Mouse (Mus musculus): ENCODE results near the gene Nodal. TPM values are rescaled to one million over a fixed set of nuclear protein-coding genes. Genes with fewer than 3 reads are reported as not detected.

Nodal gene
- polyA plus RNA-seq, 1 experiment from 2014 or later = not detected

- Histone ChIP-seq H3K36me3 (replicated peaks) (no peaks in the 10 kb centered on the region), H3K4me3 (no peak overlapping the region), H3K9me3 (no peaks in the 10 kb centered on the region), H3K27me3 (replicated peaks; ENCODE audit: low read depth, poor library complexity, severe bottlenecking) (peaks cover 70% of the 10 kb centered on the region), H3K27ac (replicated peaks) (no peak overlapping the region), H3K4me1 (peaks cover 32% of the 10 kb centered on the region)
- WGBS = 67% methylated on average over 4 of the region's 4 CpGs
- DNase-seq (ENCODE audit: low spot score) = no peak
These were observed 2.2 kb downstream of the Nodal start for GRCm38 (mm10) chr10:61420011-61420410.

- H3K27ac ChIP-seq (replicated peaks) = no peak overlapping the region
- no peaks in the 10 kb centered on the region for H3K36me3 ChIP-seq (replicated peaks)
- WGBS = 86% methylated on average over 12 of the region's 12 CpGs
- H3K9me3 ChIP-seq = no peaks in the 10 kb centered on the region
- peaks cover 30% of the 10 kb centered on the region for H3K4me1 ChIP-seq
- H3K27me3 ChIP-seq (replicated peaks; ENCODE audit: low read depth, poor library complexity, severe bottlenecking) = peaks cover 41% of the 10 kb centered on the region
- no peak for DNase-seq (ENCODE audit: low spot score)
- no peak overlapping the region for H3K4me3 ChIP-seq
These were observed 5.1 kb downstream of the Nodal start for GRCm38 (mm10) chr10:61422861-61423260.

- no peak overlapping the region for H3K4me3 ChIP-seq
- H3K36me3 ChIP-seq (replicated peaks) = 0 out of 2 replicates have a peak, but pooled peaks cover 2% of the 10 kb centered on the region
- H3K27ac ChIP-seq (replicated peaks) = no peak overlapping the region
- WGBS = 39% methylated on average over 10 of the region's 10 CpGs
- peaks cover 26% of the 10 kb centered on the region for H3K4me1 ChIP-seq
- DNase-seq (ENCODE audit: low spot score) = no peak
- peaks cover 37% of the 10 kb centered on the region for H3K27me3 ChIP-seq (replicated peaks; ENCODE audit: low read depth, poor library complexity, severe bottlenecking)
- no peaks in the 10 kb centered on the region for H3K9me3 ChIP-seq
These were observed 5.5 kb downstream of the Nodal start for GRCm38 (mm10) chr10:61423289-61423688.

GRCm38 (mm10) chr10:61424500-61424899 lies 6.7 kb downstream of the Nodal start:
- 44% methylated on average over 7 of the region's 7 CpGs for WGBS
- DNase-seq (ENCODE audit: low spot score) = no peak
- H3K4me3 ChIP-seq = no peak overlapping the region
- H3K36me3 ChIP-seq (replicated peaks) = peaks cover 13% of the 10 kb centered on the region
- H3K27ac ChIP-seq (replicated peaks) = no peak overlapping the region
- no peaks in the 10 kb centered on the region for H3K9me3 ChIP-seq
- H3K4me1 ChIP-seq = peaks cover 15% of the 10 kb centered on the region
- H3K27me3 ChIP-seq (replicated peaks; ENCODE audit: low read depth, poor library complexity, severe bottlenecking) = peaks cover 25% of the 10 kb centered on the region

GRCm38 (mm10) chr10:61425047-61425446 lies 7.3 kb downstream of the Nodal start:
- no peaks in the 10 kb centered on the region for H3K9me3 ChIP-seq
- peaks cover 19% of the 10 kb centered on the region for H3K27me3 ChIP-seq (replicated peaks; ENCODE audit: low read depth, poor library complexity, severe bottlenecking)
- WGBS = 72% methylated on average over 2 of the region's 2 CpGs
- no peak for DNase-seq (ENCODE audit: low spot score)
- H3K36me3 ChIP-seq (replicated peaks) = peaks cover 19% of the 10 kb centered on the region
- no peak overlapping the region for H3K27ac ChIP-seq (replicated peaks)
- H3K4me1 ChIP-seq = peaks cover 15% of the 10 kb centered on the region
- no peak overlapping the region for H3K4me3 ChIP-seq

GRCm38 (mm10) chr10:61426251-61426757 lies 8.5 kb downstream of the Nodal start:
- Histone ChIP-seq H3K9me3 (no peaks in the 10 kb centered on the region), H3K27ac (replicated peaks) (no peak overlapping the region), H3K36me3 (replicated peaks) (peaks cover 31% of the 10 kb centered on the region), H3K4me3 (no peak overlapping the region), H3K27me3 (replicated peaks; ENCODE audit: low read depth, poor library complexity, severe bottlenecking) (peaks cover 7% of the 10 kb centered on the region), H3K4me1 (peaks cover 15% of the 10 kb centered on the region)
- 65% methylated on average over 2 of the region's 2 CpGs for WGBS
- DNase-seq (ENCODE audit: low spot score) = no peak

- DNase-seq (ENCODE audit: low spot score) = no peak
- Histone ChIP-seq H3K27ac (replicated peaks) (no peak overlapping the region), H3K4me3 (no peak overlapping the region), H3K27me3 (replicated peaks; ENCODE audit: low read depth, poor library complexity, severe bottlenecking) (0 out of 2 replicates have a peak, but pooled peaks cover 4% of the 10 kb centered on the region), H3K9me3 (no peaks in the 10 kb centered on the region), H3K4me1 (peaks cover 14% of the 10 kb centered on the region), H3K36me3 (replicated peaks) (peaks cover 48% of the 10 kb centered on the region)
- WGBS = 89% methylated on average over 6 of the region's 6 CpGs
These were observed 10.2 kb downstream of the Nodal start for GRCm38 (mm10) chr10:61427951-61428350.

- no peak overlapping the region for H3K4me3 ChIP-seq
- DNase-seq (ENCODE audit: low spot score) = no peak
- H3K4me1 ChIP-seq = peaks cover 9% of the 10 kb centered on the region
- no peaks in the 10 kb centered on the region for H3K9me3 ChIP-seq
- 71% methylated on average over 4 of the region's 4 CpGs for WGBS
- H3K27me3 ChIP-seq (replicated peaks; ENCODE audit: low read depth, poor library complexity, severe bottlenecking) = no peaks in the 10 kb centered on the region
- peaks cover 52% of the 10 kb centered on the region for H3K36me3 ChIP-seq (replicated peaks)
- H3K27ac ChIP-seq (replicated peaks) = no peak overlapping the region
These were observed 10.6 kb downstream of the Nodal start for GRCm38 (mm10) chr10:61428416-61428815.

GRCm38 (mm10) chr10:61429043-61429442 lies 11.3 kb downstream of the Nodal start:
- H3K4me3 ChIP-seq = no peak overlapping the region
- peaks cover 6% of the 10 kb centered on the region for H3K4me1 ChIP-seq
- H3K9me3 ChIP-seq = no peaks in the 10 kb centered on the region
- 93% methylated on average over 5 of the region's 5 CpGs for WGBS
- no peaks in the 10 kb centered on the region for H3K27me3 ChIP-seq (replicated peaks; ENCODE audit: low read depth, poor library complexity, severe bottlenecking)
- H3K36me3 ChIP-seq (replicated peaks) = peaks cover 59% of the 10 kb centered on the region
- no peak overlapping the region for H3K27ac ChIP-seq (replicated peaks)
- DNase-seq (ENCODE audit: low spot score) = no peak

- H3K4me1 ChIP-seq = no peaks in the 10 kb centered on the region
- no peak overlapping the region for H3K27ac ChIP-seq (replicated peaks)
- no peak for DNase-seq (ENCODE audit: low spot score)
- no peak overlapping the region for H3K4me3 ChIP-seq
- H3K9me3 ChIP-seq = no peaks in the 10 kb centered on the region
- H3K36me3 ChIP-seq (replicated peaks) = peaks cover 82% of the 10 kb centered on the region
- WGBS = 93% methylated on average over 9 of the region's 9 CpGs
- H3K27me3 ChIP-seq (replicated peaks; ENCODE audit: low read depth, poor library complexity, severe bottlenecking) = no peaks in the 10 kb centered on the region
These were observed 13.6 kb downstream of the Nodal start for GRCm38 (mm10) chr10:61431375-61431774.

GRCm38 (mm10) chr10:61440202-61440800 lies 22.5 kb downstream of the Nodal start:
- WGBS = 78% methylated on average over 7 of the region's 7 CpGs
- Histone ChIP-seq H3K9me3 (no peaks in the 10 kb centered on the region), H3K27me3 (replicated peaks; ENCODE audit: low read depth, poor library complexity, severe bottlenecking) (no peaks in the 10 kb centered on the region), H3K4me1 (peaks cover 42% of the 10 kb centered on the region), H3K36me3 (replicated peaks) (peaks cover 52% of the 10 kb centered on the region), H3K27ac (replicated peaks) (no peak overlapping the region), H3K4me3 (no peak overlapping the region)
- DNase-seq (ENCODE audit: low spot score) = no peak

GRCm38 (mm10) chr10:61443456-61443855 lies 25.7 kb downstream of the Nodal start:
- Histone ChIP-seq H3K9me3 (no peaks in the 10 kb centered on the region), H3K27ac (replicated peaks) (no peak overlapping the region), H3K36me3 (replicated peaks) (peaks cover 69% of the 10 kb centered on the region), H3K4me3 (no peak overlapping the region), H3K27me3 (replicated peaks; ENCODE audit: low read depth, poor library complexity, severe bottlenecking) (no peaks in the 10 kb centered on the region), H3K4me1 (peaks cover 66% of the 10 kb centered on the region)
- no peak for DNase-seq (ENCODE audit: low spot score)
- WGBS = 60% methylated on average over 6 of the region's 6 CpGs

GRCm38 (mm10) chr10:61443876-61444275 lies 26.1 kb downstream of the Nodal start:
- DNase-seq (ENCODE audit: low spot score) = no peak
- H3K27me3 ChIP-seq (replicated peaks; ENCODE audit: low read depth, poor library complexity, severe bottlenecking) = no peaks in the 10 kb centered on the region
- H3K9me3 ChIP-seq = no peaks in the 10 kb centered on the region
- WGBS = 62% methylated on average over 1 of the region's 1 CpGs
- peaks cover 69% of the 10 kb centered on the region for H3K36me3 ChIP-seq (replicated peaks)
- H3K4me1 ChIP-seq = peaks cover 67% of the 10 kb centered on the region
- H3K27ac ChIP-seq (replicated peaks) = no peak overlapping the region
- H3K4me3 ChIP-seq = no peak overlapping the region
